Mouse (Mus musculus): ENCODE measurements at regions not wholly inside any gene's neighbourhood (a gene's known extent, or its start where the extent isn't known, plus 50 kb on each side); places are given as distances from the start of the nearest gene placed in this dataset.

DNA sequence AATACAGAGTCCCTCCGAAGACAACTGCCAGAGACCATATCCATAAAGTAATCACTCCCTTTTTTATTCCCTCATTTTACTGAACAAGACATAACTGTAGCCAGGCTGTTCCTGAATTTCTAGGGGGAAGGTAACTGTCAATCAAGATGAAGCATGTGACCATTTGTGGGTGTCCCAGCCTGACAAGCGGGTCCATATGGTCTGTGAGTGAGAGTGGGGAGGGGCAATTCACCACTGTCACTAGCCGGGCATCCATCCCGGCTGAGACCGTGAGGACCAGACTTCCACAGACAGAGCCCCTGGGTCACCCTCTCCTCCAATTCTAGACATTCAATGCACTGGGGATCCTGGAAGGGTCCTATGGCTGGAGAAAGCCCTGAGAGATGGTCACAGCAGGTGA, 54.6 kb downstream of the Gm11733 start:
- Histone ChIP-seq H3K4me2 (no peak overlapping the region), H3K9ac (ENCODE audit: low read depth, low read length) (no peak overlapping the region), H3K27me3 (ENCODE audit: control insufficient read depth, insufficient read depth, low read length) (0 out of 2 replicates have a peak, but pooled peaks cover 3% of the 10 kb centered on the region), H3K36me3 (ENCODE audit: control insufficient read depth, insufficient read depth, low read length) (no peaks in the 10 kb centered on the region), H3K9me3 (replicated peaks; ENCODE audit: control insufficient read depth, low read length) (no peaks in the 10 kb centered on the region), H3K4me1 (ENCODE audit: control insufficient read depth, insufficient read depth, low read length) (peaks cover 6% of the 10 kb centered on the region), H3K27ac (ENCODE audit: low read depth, low read length) (no peak overlapping the region), H3K4me3 (ENCODE audit: low read depth, low read length) (no peak overlapping the region)
- ATAC-seq (replicated peaks; ENCODE audit: insufficient number of reproducible peaks, low FRiP score, low TSS enrichment) = no peak
- WGBS (ENCODE audit: insufficient replicate concordance) = 77% methylated on average over 5 of the region's 5 CpGs

DNA sequence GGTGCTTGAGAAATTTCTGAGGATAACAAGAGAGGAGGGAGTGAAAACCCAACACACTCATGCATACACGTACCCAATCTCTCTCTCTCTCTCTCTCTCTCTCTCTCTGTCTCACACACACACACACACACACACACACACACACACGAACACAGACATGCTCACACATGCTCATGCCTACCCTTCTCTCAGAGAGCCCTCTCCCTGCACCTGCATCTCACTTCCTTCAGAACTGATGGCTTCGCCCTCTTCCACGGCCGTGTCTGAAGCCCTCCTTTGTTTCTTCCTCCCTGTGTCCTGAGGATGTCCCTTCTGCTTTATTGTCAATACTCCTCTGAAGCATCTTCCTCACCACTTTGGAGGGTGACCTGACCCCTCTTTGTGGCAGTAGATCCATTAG, 56.4 kb downstream of the Gm11733 start:
- peaks cover 6% of the 10 kb centered on the region for H3K4me1 ChIP-seq (ENCODE audit: control insufficient read depth, insufficient read depth, low read length)
- no peak for ATAC-seq (replicated peaks; ENCODE audit: insufficient number of reproducible peaks, low FRiP score, low TSS enrichment)
- peaks cover 3% of the 10 kb centered on the region; the same call in 1 of the 2 replicates for H3K27me3 ChIP-seq (ENCODE audit: control insufficient read depth, insufficient read depth, low read length)
- 57% methylated on average over 5 of the region's 5 CpGs for WGBS (ENCODE audit: insufficient replicate concordance)
- H3K9me3 ChIP-seq (replicated peaks; ENCODE audit: control insufficient read depth, low read length) = no peaks in the 10 kb centered on the region
- H3K4me2 ChIP-seq = no peak overlapping the region
- no peaks in the 10 kb centered on the region for H3K36me3 ChIP-seq (ENCODE audit: control insufficient read depth, insufficient read depth, low read length)
- H3K27ac ChIP-seq (ENCODE audit: low read depth, low read length) = no peak overlapping the region
- no peak overlapping the region for H3K9ac ChIP-seq (ENCODE audit: low read depth, low read length)
- no peak overlapping the region for H3K4me3 ChIP-seq (ENCODE audit: low read depth, low read length)

DNA sequence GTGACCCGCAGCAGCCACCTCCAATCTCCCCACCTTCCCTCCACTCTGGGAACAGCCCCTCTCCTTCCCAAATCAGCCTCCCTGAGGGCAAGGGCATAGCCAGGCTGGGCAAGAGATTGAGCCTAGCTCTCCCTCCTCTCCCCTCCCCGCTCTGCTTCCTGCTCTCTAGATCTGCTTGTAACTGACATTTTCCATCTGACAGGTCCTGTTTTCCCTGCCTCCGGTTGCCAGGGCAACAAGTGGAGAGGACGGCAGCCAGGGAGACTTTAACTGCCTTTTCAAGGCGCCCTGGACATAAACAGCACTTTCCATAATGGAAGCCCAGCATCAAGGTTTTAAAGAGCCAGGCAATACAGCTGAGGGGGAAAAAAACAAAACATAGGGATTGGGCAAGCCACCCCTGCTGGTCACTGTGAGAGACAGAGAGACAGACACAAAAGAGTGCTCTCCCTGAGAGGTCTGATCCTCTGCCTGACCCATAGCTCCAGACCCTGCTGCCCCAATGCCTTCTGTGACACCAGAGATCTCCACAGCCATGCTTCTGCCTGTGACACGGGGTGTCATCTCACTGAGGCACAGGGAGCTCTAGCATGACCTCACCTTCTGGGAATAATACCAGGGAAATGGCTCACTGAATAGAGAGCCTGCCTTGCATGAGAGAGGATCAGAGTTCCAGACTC, 57.2 kb downstream of the Gm11733 start:
- Histone ChIP-seq H3K4me1 (ENCODE audit: control insufficient read depth, insufficient read depth, low read length) (peaks cover 6% of the 10 kb centered on the region), H3K27me3 (ENCODE audit: control insufficient read depth, insufficient read depth, low read length) (peaks cover 8% of the 10 kb centered on the region), H3K9me3 (replicated peaks; ENCODE audit: control insufficient read depth, low read length) (no peaks in the 10 kb centered on the region), H3K4me3 (ENCODE audit: low read depth, low read length) (no peak overlapping the region), H3K27ac (ENCODE audit: low read depth, low read length) (no peak overlapping the region), H3K4me2 (no peak overlapping the region), H3K36me3 (ENCODE audit: control insufficient read depth, insufficient read depth, low read length) (no peaks in the 10 kb centered on the region), H3K9ac (ENCODE audit: low read depth, low read length) (no peak overlapping the region)
- no peak for ATAC-seq (replicated peaks; ENCODE audit: insufficient number of reproducible peaks, low FRiP score, low TSS enrichment)
- 10% methylated on average over 6 of the region's 6 CpGs for WGBS (ENCODE audit: insufficient replicate concordance)

DNA sequence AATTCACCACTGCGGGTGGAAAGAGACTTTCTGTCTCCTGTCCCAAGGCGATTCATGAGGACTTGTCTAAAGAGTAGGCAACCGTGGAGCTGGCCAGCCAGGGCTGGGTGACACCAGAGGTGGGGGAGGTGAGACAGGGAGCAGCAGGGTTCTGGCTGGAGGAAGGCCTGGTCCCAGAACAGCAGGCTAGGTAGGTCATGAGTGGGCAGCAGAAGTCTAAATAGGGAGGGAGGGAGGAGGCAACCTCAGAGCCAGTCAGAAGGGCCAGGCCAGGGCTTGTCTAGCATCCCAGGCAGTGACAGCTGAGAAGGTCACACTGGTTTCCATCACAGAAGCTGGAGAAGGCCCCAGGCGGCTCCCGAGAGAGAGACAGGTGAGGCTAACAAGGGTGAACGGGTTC, 59.0 kb downstream of the Gm11733 start:
- 27% methylated on average over 6 of the region's 6 CpGs for WGBS (ENCODE audit: insufficient replicate concordance)
- H3K27ac ChIP-seq (ENCODE audit: low read depth, low read length) = no peak overlapping the region
- no peak for ATAC-seq (replicated peaks; ENCODE audit: insufficient number of reproducible peaks, low FRiP score, low TSS enrichment)

DNA sequence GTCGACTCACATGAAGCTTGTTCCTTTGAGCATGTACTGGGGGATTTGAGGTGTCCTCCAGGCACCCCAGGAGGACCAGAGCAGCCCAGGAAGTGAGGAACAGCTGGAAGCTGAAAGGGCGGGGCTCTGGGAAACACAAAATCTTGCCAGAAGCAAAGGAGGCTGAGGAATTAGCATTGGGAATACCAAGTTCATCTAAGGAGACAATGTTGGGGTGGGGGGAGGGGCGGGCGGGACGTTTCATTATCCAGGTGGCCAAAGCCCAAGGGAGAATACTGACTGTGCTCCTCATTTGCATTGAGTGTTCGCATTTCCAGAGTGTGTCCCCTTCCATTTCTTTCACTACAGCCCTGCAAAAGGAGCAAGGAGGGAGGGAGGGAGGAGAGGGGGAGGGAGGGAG, 60.3 kb downstream of the Gm11733 start:
- Histone ChIP-seq H3K4me1 (ENCODE audit: control insufficient read depth, insufficient read depth, low read length) (peaks cover 6% of the 10 kb centered on the region), H3K27ac (ENCODE audit: low read depth, low read length) (no peak overlapping the region), H3K4me3 (ENCODE audit: low read depth, low read length) (no peak overlapping the region), H3K36me3 (ENCODE audit: control insufficient read depth, insufficient read depth, low read length) (no peaks in the 10 kb centered on the region), H3K4me2 (no peak overlapping the region), H3K27me3 (ENCODE audit: control insufficient read depth, insufficient read depth, low read length) (peaks cover 9% of the 10 kb centered on the region), H3K9ac (ENCODE audit: low read depth, low read length) (no peak overlapping the region), H3K9me3 (replicated peaks; ENCODE audit: control insufficient read depth, low read length) (no peaks in the 10 kb centered on the region)
- no peak for ATAC-seq (replicated peaks; ENCODE audit: insufficient number of reproducible peaks, low FRiP score, low TSS enrichment)
- WGBS (ENCODE audit: insufficient replicate concordance) = 35% methylated on average over 6 of the region's 6 CpGs

More for the DNA sequence above, 59.0 kb downstream of the Gm11733 start:
- Histone ChIP-seq H3K4me2 (no peak overlapping the region), H3K27me3 (ENCODE audit: control insufficient read depth, insufficient read depth, low read length) (peaks cover 9% of the 10 kb centered on the region), H3K4me1 (ENCODE audit: control insufficient read depth, insufficient read depth, low read length) (peaks cover 6% of the 10 kb centered on the region), H3K36me3 (ENCODE audit: control insufficient read depth, insufficient read depth, low read length) (no peaks in the 10 kb centered on the region), H3K4me3 (ENCODE audit: low read depth, low read length) (no peak overlapping the region), H3K9me3 (replicated peaks; ENCODE audit: control insufficient read depth, low read length) (no peaks in the 10 kb centered on the region), H3K9ac (ENCODE audit: low read depth, low read length) (no peak overlapping the region)

DNA sequence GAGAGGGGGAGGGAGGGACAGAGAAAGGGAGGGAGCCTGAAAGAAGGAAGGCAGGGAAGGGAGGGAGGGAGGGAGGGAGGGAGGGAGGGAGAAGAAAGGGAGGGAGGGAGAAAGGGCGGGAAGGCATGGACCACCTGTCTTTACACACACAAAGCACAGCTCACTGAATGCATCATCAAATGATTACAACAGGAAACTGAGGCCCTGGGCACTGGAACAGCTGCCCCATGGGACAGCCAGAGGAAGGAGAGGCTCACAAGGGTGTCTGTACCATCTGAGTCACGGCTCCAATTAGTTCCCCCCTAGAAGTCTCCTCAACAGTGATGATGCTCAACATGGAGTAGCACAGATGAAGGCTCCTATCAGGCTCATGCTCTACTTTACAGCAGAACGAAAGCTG, 60.8 kb downstream of the Gm11733 start:
- Histone ChIP-seq H3K9ac (ENCODE audit: low read depth, low read length) (no peak overlapping the region), H3K4me2 (no peak overlapping the region), H3K9me3 (replicated peaks; ENCODE audit: control insufficient read depth, low read length) (no peaks in the 10 kb centered on the region), H3K27ac (ENCODE audit: low read depth, low read length) (no peak overlapping the region), H3K4me3 (ENCODE audit: low read depth, low read length) (no peak overlapping the region), H3K27me3 (ENCODE audit: control insufficient read depth, insufficient read depth, low read length) (peaks cover 9% of the 10 kb centered on the region), H3K36me3 (ENCODE audit: control insufficient read depth, insufficient read depth, low read length) (no peaks in the 10 kb centered on the region), H3K4me1 (ENCODE audit: control insufficient read depth, insufficient read depth, low read length) (peaks cover 6% of the 10 kb centered on the region)
- 47% methylated on average over 3 of the region's 3 CpGs for WGBS (ENCODE audit: insufficient replicate concordance)
- ATAC-seq (replicated peaks; ENCODE audit: insufficient number of reproducible peaks, low FRiP score, low TSS enrichment) = no peak

DNA sequence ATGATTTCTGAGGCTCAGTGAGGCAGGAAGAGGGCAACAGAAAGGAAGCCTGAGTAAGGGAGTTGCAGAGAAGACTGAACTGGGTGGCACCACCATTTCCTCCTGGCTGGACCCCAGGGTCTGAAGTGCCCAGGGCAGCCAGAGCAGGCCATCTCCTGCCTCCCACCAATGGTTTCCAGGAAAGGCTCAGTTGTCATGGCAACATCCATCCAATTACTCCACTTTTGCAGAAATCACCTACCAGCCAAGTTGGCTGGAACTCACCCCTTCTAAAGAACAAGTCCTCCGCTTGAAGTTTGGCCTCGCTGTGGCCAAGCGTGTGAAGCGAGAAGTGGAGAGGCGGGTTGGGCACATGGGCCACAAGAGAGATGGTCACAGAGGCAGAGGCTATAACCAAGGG, 67.8 kb downstream of the Gm11733 start:
- no peaks in the 10 kb centered on the region for H3K9me3 ChIP-seq (replicated peaks; ENCODE audit: control insufficient read depth, low read length)
- no peak overlapping the region for H3K27ac ChIP-seq (ENCODE audit: low read depth, low read length)
- 88% methylated on average over 5 of the region's 5 CpGs for WGBS (ENCODE audit: insufficient replicate concordance)
- ATAC-seq (replicated peaks; ENCODE audit: insufficient number of reproducible peaks, low FRiP score, low TSS enrichment) = no peak
- no peak overlapping the region for H3K9ac ChIP-seq (ENCODE audit: low read depth, low read length)
- no peaks in the 10 kb centered on the region for H3K4me1 ChIP-seq (ENCODE audit: control insufficient read depth, insufficient read depth, low read length)
- H3K27me3 ChIP-seq (ENCODE audit: control insufficient read depth, insufficient read depth, low read length) = no peaks in the 10 kb centered on the region
- H3K4me3 ChIP-seq (ENCODE audit: low read depth, low read length) = no peak overlapping the region
- no peak overlapping the region for H3K4me2 ChIP-seq
- H3K36me3 ChIP-seq (ENCODE audit: control insufficient read depth, insufficient read depth, low read length) = no peaks in the 10 kb centered on the region

DNA sequence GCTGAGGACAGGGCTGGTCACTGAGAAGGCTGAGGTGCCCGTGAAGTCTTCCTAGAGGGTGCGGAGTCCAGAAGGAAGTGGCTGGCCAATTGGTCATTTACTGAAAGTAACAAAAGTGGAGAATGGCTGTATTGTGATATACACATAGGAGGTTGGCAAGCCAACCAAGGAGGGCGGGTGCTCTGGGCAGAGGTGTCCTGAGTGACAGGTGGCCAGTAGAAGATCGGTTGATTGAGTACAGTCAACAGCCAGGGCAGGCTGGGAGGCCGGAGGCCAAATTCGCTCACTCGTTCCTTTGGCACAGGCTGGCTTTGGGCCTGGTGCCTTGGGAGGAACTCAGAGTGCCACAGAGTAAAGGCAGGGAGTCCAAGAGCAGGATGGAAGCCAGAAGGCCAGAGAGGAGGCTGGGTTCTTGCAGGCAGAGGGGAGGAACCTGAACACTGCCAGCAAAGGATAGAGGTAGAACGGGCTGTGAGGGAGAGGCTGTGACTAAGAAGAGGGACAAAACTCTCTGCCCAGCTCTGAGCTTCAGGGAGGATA, 68.3 kb downstream of the Gm11733 start:
- Histone ChIP-seq H3K4me2 (no peak overlapping the region), H3K27ac (ENCODE audit: low read depth, low read length) (no peak overlapping the region), H3K9ac (ENCODE audit: low read depth, low read length) (no peak overlapping the region), H3K4me1 (ENCODE audit: control insufficient read depth, insufficient read depth, low read length) (no peaks in the 10 kb centered on the region), H3K4me3 (ENCODE audit: low read depth, low read length) (no peak overlapping the region), H3K27me3 (ENCODE audit: control insufficient read depth, insufficient read depth, low read length) (no peaks in the 10 kb centered on the region), H3K9me3 (replicated peaks; ENCODE audit: control insufficient read depth, low read length) (no peaks in the 10 kb centered on the region), H3K36me3 (ENCODE audit: control insufficient read depth, insufficient read depth, low read length) (no peaks in the 10 kb centered on the region)
- no peak for ATAC-seq (replicated peaks; ENCODE audit: insufficient number of reproducible peaks, low FRiP score, low TSS enrichment)
- WGBS (ENCODE audit: insufficient replicate concordance) = 77% methylated on average over 8 of the region's 8 CpGs

DNA sequence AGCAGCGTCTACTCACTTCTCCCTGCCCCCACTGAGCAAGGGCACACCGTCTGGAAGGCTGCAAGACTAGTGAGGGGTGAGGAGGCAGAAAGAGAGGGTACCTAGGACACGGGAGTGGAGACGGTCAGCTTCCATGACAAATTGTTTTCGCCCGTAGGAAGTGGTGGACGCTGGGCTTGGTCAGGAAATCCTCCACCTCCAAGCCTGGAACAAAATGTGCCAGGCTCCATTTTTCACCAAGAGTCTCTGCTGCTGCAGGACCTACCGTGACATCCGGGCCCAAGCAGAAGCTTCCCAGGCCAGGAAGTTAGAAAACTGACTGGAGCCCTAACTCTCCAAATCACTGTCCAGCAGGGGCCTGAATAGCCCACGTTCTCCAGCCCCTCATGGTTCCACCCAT, 69.9 kb downstream of the Gm11733 start:
- H3K4me3 ChIP-seq (ENCODE audit: low read depth, low read length) = no peak overlapping the region
- H3K9ac ChIP-seq (ENCODE audit: low read depth, low read length) = no peak overlapping the region
- no peak overlapping the region for H3K27ac ChIP-seq (ENCODE audit: low read depth, low read length)
- H3K4me1 ChIP-seq (ENCODE audit: control insufficient read depth, insufficient read depth, low read length) = no peaks in the 10 kb centered on the region
- H3K36me3 ChIP-seq (ENCODE audit: control insufficient read depth, insufficient read depth, low read length) = no peaks in the 10 kb centered on the region
- no peaks in the 10 kb centered on the region for H3K27me3 ChIP-seq (ENCODE audit: control insufficient read depth, insufficient read depth, low read length)
- 41% methylated on average over 10 of the region's 10 CpGs for WGBS (ENCODE audit: insufficient replicate concordance)
- no peak for ATAC-seq (replicated peaks; ENCODE audit: insufficient number of reproducible peaks, low FRiP score, low TSS enrichment)
- H3K4me2 ChIP-seq = no peak overlapping the region
- no peaks in the 10 kb centered on the region for H3K9me3 ChIP-seq (replicated peaks; ENCODE audit: control insufficient read depth, low read length)

Data from heart, embryonic 11.5 days (tissue).